Mouse (Mus musculus) urinary bladder, postnatal 4 days (tissue): ENCODE results near the gene Tmem56.

ENCODE experiments used
- DNase-seq, 2 experiments: peaks; one replicate each; pipeline ENCODE4 v3.0.0; 2021 to 2022; ENCODE audit warnings: low spot score in 2 of 2

The Tmem56 gene

GRCm38 (mm10) chr3:121282998-121283397 is at the start of gene Tmem56:
Gene Tmem56, minus strand, starts transcription at chr3:121283098.
- DNase-seq: no peak

DNA sequence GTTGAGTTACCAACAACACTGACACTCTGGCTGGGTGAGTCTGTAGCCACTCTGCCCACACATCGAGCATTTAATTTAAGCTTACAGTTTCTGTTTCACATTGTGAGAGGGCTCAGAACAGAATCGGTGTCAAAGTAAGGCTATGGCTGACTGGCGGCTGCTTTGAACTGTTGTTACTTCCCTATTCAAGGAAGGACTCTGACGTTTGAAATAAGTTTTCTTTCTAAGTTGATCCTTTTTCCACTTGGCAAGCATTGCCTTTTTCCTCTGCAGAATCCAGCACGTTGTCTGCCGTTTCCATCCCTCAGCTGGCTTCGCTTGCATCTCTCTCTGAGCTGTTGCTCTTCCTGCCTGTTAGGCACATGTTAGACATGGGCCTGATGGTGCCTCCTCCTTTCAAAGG is 47.3 kb upstream of the Tmem56 start:
- DNase-seq: no peak

GRCm38 (mm10) chr3:121329647-121330046 is 46.7 kb upstream of the Tmem56 start:
- no peak for DNase-seq

DNA sequence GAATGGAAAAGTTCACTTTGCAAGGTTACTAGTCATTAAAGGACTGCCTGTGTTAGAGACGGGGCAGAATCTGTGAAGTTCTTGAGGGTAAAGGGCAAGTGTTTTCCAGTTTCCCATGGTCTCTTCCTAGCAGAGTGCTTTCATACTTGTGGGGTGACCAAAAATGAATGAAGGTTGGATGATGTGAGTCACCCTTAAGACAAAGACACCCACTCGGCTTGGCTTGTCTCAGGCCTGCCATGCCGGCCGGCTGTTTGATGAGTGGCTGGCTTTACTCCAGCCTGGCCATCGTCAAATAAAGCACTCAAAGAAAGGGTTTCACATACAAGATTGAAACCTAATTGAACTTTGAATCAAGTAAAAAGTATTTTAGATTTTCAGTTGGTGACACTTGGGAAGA is 44.5 kb upstream of the Tmem56 start:
- no peak for DNase-seq

- DNase-seq: no peak
These were observed 40.5 kb upstream of the Tmem56 start for GRCm38 (mm10) chr3:121323371-121323770.

DNA sequence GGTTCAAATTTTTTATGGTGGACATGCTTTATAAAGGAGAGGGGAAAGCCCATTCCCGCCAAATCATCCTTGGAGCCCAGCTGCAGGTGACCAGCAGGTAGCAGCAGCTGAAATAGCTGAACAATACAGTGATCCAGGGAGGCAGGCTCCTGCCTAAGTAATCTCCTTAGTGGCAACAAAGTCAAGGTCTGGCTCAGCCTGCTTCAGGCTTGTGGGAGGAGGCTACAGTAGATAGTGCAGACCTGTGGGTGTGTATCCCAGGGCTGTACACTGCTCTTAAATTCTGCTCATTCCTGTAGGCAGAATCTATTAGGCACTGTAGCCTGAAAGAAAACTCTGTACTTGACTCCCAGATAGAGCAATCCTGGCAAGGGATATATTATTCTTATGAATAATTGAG is 38.0 kb upstream of the Tmem56 start:
- DNase-seq: no peak

GRCm38 (mm10) chr3:121319906-121320305 is 37.0 kb upstream of the Tmem56 start:
- DNase-seq: no peak

DNA sequence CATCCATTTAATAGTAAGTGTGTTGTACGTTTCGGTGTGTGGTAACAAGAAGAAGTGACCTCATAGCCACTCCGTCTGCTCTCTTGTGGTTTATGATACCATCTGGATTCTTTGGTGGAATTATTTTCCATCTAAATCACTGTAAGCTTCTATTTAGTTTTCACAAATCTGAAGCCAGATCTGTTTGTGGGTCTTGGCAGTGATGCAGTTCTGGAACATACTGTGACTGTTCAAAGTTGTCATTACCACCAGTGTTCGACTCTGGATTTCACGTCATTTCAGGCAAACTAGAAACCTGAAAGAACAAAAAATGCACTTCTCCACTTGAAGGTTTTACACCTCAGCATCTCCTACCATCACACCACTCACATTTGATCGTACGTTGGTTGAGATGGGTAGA is 32.6 kb upstream of the Tmem56 start:
- DNase-seq: no peak

- DNase-seq: no peak
These were observed 31.3 kb upstream of the Tmem56 start for GRCm38 (mm10) chr3:121314149-121314548.

GRCm38 (mm10) chr3:121312979-121313378 is 30.1 kb upstream of the Tmem56 start:
- no peak for DNase-seq

- DNase-seq: no peak
These were observed 29.5 kb upstream of the Tmem56 start for GRCm38 (mm10) chr3:121312426-121312825.

GRCm38 (mm10) chr3:121309896-121310714 is 27.2 kb upstream of the Tmem56 start:
- DNase-seq: no peak

GRCm38 (mm10) chr3:121309429-121309828 is 26.5 kb upstream of the Tmem56 start:
- no peak for DNase-seq

DNA sequence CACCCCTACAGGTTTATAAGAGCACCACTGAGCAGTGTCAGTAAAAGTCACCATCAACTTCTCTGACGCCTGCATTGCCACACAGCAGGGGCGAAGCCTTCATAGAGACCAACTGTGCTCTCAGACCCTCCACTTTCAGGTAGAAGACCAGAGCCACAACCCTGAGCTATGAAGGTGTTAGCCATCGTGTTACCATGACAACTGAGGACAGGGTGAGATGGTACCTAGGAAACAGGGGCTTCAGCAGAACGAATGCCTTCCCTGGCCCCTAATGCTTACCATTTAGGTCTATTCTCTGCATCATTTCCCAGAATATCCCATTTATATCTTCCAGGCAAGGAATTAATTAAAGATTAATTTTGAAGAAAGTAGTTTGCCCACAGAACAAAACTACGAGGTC is 26.0 kb upstream of the Tmem56 start:
- no peak for DNase-seq

- DNase-seq: peak in 1 of 2 experiments; percentile 57
These were observed 24.8 kb upstream of the Tmem56 start for GRCm38 (mm10) chr3:121307532-121308234.

DNA sequence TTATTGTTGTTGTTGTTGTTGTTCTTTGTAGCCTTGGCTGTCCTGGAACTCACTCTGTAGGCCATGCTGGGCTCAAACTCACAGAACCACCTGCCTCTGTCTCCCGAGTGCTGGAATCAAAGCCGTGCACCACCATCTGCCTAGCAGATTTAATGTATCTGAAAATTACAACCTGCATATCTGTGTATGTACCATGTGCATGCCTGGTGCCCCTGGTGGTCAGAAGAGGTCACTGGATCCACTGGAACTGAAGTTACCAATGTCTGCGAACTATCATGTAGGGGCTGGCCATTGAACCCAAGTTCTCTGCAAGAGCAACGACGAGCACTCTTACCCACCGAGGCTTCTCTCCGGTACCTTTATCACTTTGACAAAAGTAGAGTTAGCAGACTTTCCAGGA is 23.7 kb upstream of the Tmem56 start:
- no peak for DNase-seq

GRCm38 (mm10) chr3:121294200-121294599 is 11.3 kb upstream of the Tmem56 start:
- DNase-seq: no peak

- peak; percentile 95 to 97 for DNase-seq
These were observed 8.8 kb upstream of the Tmem56 start, which contains the start of gene Alg14 for GRCm38 (mm10) chr3:121291560-121292258. Gene Alg14, plus strand, starts transcription at chr3:121291773.

DNA sequence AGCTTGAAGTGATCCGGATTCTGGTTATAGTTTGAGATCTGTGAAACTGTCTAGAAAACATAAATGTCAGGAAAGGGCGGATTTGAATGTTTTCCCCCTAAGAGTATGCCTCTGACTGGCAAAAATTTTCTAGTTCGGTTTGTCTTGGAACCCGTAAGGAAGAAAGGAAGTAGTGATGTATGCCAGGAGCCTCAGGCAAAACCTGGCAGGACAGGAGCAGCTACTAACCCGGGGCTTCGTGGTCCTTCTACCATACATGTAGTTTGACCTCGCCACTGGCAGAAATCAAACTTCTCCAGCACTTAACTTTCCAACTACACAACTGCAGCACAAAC is 8.3 kb upstream of the Tmem56 start:
- DNase-seq: no peak

DNA sequence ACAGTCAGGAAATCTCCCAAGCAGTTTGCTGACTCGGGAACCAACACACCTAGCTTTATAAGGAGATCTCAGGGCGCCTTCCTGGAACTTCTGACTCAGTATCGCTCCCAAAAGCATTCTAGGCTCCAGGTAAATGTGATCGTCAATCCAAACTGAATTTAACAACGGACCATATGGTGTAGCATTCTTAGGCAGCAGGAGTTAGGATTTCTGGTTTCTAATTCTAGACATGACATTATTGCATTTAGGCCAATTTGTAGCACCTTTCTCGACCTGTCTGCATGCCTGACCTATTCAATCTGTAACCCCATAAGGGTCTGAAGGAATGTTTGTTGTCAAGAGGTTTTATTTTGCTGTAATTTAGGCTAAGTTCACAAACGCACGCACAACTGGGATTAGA is 7.8 kb upstream of the Tmem56 start:
- no peak for DNase-seq

DNA sequence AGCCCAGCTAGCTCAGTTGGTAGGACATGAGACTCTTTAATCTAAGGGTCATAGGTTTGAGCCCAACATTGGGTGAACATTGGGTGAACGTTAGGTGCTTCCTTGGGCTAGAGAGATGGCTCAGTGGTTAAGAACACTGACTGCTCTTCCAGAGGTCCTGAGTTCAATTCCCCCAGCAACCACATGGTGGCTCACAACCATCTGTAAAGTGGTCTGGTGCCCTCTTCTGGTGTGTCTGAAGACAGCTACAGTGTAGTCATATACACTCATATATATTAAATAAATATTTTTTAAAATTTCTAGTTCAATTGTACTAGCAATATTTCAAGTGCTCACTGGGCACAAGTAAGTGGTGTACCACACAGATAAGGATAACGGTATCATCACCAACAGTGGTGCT is 4.3 kb upstream of the Tmem56 start:
- no peak for DNase-seq

DNA sequence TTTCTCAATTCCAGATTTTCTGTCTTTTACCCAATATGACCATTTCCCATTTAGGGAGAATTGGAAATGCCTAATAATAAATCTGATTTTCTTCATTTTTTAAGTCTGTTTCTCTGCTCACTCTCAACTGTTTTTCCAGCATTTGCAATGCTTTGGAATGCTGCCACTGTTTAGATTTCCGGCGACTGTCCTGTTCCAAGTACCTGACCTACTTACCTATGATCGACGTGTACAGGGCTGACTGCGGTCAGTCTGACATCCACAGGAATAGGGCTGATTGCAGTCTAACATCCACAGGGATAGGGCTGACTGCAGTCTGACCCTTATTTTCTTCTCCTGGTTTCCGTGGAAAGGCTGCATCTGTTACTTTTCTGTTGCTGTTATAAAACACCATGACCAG is 2.3 kb upstream of the Tmem56 start:
- DNase-seq: no peak

- no peak for DNase-seq
These were observed 3.2 kb downstream of the Tmem56 start for GRCm38 (mm10) chr3:121279679-121280078.
